ENCODE assay signal across 8 mouse cellular contexts in genomic region chr17:14203121-14203941, GRCm38 (mm10). TPM values are rescaled to one million over a fixed set of nuclear protein-coding genes. Genes with fewer than 3 reads are reported as not detected.
DNase-seq lines count a peak whose midpoint lies in the region; TF ChIP-seq lines count a peak whose summit lies in the region.

No protein-coding gene starts in this region.

- WGBS in lung, adult 2 months: 1% methylated on average over 97 of the region's 97 CpGs

- H3K4me3 ChIP-seq in embryonic fibroblast, embryonic 13.5 days (ENCODE audit: insufficient read depth, low read length): peak overlapping the region; percentile 37
- peak overlapping the region; percentile 76 for H3K4me3 ChIP-seq in layer of hippocampus, adult 2 months
- H3K4me3 ChIP-seq in lung, adult 2 months (replicated peaks; ENCODE audit: extremely low read depth, low read depth, low read length): peak overlapping the region; percentile 59

- TF ChIP-seq CTCF in embryonic fibroblast, embryonic 13.5 days (IDR thresholded peaks at IDR 0.05; ENCODE audit: borderline replicate concordance, insufficient read depth, low read length): no peak
- no peak for TF ChIP-seq CTCF in layer of hippocampus, adult 2 months (conservative IDR thresholded peaks at IDR 0.05)
- TF ChIP-seq CTCF in lung, adult 2 months (IDR thresholded peaks at IDR 0.05; ENCODE audit: insufficient read depth, low read length): no peak

- H3K4me1 ChIP-seq in embryonic fibroblast, embryonic 13.5 days (ENCODE audit: control insufficient read depth, insufficient read depth, low read length): 0 out of 2 replicates have a peak, but pooled peaks cover 3% of the 10 kb centered on the region
- no peaks in the 10 kb centered on the region for H3K4me1 ChIP-seq in lung, adult 2 months (ENCODE audit: control insufficient read depth, insufficient read depth, low read length)

- no peak for TF ChIP-seq POLR2A in embryonic fibroblast, embryonic 13.5 days (IDR thresholded peaks at IDR 0.05; ENCODE audit: low read depth, low read length)
- TF ChIP-seq POLR2A in lung, adult 2 months (IDR thresholded peaks at IDR 0.05; ENCODE audit: borderline replicate concordance, extremely low read depth, low read depth, low read length): no peak

- DNase-seq in left cerebral cortex, adult 11 months (ENCODE audit: low spot score): peak; percentile 46
- no peak for DNase-seq in left cerebral cortex, postnatal 4 days
- peak; percentile 47 for DNase-seq in heart, postnatal 4 days
- DNase-seq in layer of hippocampus, adult 2 months (ENCODE audit: low spot score in 2 of 2): peak in 1 of 2 experiments; percentile 50
- DNase-seq in lung, adult 2 months: peak; percentile 51
- DNase-seq in retina, postnatal 1 day: peak; percentile 67
- no peak for DNase-seq in thymus, postnatal 25 days

- no peak overlapping the region for H3K27ac ChIP-seq in embryonic fibroblast, embryonic 13.5 days (ENCODE audit: insufficient read depth, low read length)
- peak overlapping the region; percentile 95 for H3K27ac ChIP-seq in layer of hippocampus, adult 2 months

- intact Hi-C loops in left cerebral cortex, postnatal 4 days (cut with DNase I): loop anchor here (5.0 kb wide), 1 partner anchor 86 kb away; no protein-coding TSS in a partner anchor

RNA-seq across cellular contexts. Expression of gene Dact2, which starts 0.8 kb away (rescaled TPM):
- total RNA-seq in left cerebral cortex, postnatal 4 days (2021): 10 to 100 TPM in 1 of 2 experiments, 1 to 10 TPM in 1; 9.4 to 13.1 TPM
- 0.49 and 0.70 TPM in 2 replicates for polyA plus RNA-seq in embryonic fibroblast, embryonic 13.5 days (2011; ENCODE audit: insufficient read length, low read depth, missing spikeins)
- total RNA-seq in heart, postnatal 4 days (2021): 1 to 10 TPM; 1.8 to 1.9 TPM
- 10 to 100 TPM; 21.8 to 24.7 TPM for total RNA-seq in layer of hippocampus, adult 2 months (2021)
- 3.0 and 3.3 TPM in 2 replicates for polyA plus RNA-seq in lung, adult 2 months (2012; rRNA removed)

Comparison
In these comparisons a context has a peak if more than half of its experiments do, and no peak if none do; other contexts are left out.
1. DNase-seq: peak in left cerebral cortex, adult 11 months (single experiment), heart, postnatal 4 days (single experiment), lung, adult 2 months (single experiment) and retina, postnatal 1 day (single experiment); none in left cerebral cortex, postnatal 4 days (single experiment) and thymus, postnatal 25 days (single experiment).
2. Peak in every context shown above with its lines, with median percentiles within 50 percentile points of each other: H3K4me3 ChIP-seq.